Mouse (Mus musculus) testis, adult 2 months (tissue): ENCODE results near the gene Gdf1.

Source experiments
- CTCF ChIP-seq: fragments of 200-500 bp; IDR thresholded peaks from 2 replicates; pipeline ENCODE4 v1.5.1; 2012; ENCODE audit warnings: low read depth, mild to moderate bottlenecking, inconsistent platforms, low read length, moderate library complexity; ENCODE audit not compliant: control insufficient read depth, insufficient read depth, insufficient replicate concordance
- POLR2A ChIP-seq: fragments of 200-500 bp; IDR thresholded peaks from 2 replicates; pipeline ENCODE4 v1.6.1; 2012; ENCODE audit warnings: low read depth, mild to moderate bottlenecking, inconsistent platforms, low read length, moderate library complexity; ENCODE audit not compliant: control insufficient read depth

DNA sequence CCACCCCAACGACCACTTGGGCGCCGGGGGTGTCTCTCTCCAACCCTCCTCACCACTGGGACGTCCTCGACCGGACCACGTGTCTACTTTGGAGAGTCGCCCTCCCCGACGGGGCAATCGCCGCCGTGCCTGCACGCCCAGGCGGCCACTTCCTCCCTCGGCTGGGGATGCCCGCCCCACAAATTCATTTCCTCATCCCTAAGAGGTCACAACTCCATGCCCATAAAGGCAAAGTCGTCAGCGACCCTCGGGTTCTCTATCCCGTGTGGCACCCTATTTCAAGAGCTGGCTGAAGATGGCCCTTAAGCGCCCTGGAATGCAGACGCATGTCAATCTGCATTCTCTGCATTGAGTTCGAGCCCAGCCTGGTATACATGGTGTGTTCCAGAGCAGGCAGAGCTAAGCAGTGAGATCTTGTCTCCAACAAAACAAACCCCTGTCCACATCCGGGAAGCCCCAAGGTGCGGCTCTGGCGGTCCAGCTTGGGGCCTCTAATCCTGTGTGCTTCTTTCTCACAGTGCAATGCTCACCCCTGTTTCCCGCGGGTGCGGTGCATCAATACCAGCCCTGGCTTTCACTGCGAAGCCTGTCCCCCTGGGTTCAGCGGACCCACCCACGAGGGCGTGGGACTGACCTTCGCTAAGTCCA lies 45.7 kb downstream of the Gdf1 start:
- TF ChIP-seq CTCF = no peak
- no peak for TF ChIP-seq POLR2A
